Mouse (Mus musculus): ENCODE results near the gene Bcr.

The Bcr gene

DNA sequence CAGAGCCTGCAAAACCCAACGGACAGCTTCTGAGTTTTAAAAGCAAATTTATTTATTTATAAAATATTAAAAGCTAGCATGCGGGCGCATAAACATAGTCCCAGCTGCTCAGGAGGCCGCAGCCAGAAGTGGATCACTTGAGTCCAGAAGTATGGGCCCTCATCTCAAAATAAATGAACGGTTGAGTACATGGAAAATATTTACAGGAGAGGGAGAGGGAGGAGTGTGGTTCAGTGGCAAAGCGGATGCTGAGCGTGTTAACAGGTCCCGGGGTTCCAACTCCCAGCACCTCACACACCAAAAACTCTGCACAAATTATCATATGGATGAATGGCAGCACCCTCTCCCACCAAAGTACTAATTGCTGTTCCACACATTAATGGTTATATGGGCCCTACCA is 2.1 kb upstream of the Bcr start:
- no peak for DNase-seq (ENCODE audit: low spot score in 2 of 2)

DNA sequence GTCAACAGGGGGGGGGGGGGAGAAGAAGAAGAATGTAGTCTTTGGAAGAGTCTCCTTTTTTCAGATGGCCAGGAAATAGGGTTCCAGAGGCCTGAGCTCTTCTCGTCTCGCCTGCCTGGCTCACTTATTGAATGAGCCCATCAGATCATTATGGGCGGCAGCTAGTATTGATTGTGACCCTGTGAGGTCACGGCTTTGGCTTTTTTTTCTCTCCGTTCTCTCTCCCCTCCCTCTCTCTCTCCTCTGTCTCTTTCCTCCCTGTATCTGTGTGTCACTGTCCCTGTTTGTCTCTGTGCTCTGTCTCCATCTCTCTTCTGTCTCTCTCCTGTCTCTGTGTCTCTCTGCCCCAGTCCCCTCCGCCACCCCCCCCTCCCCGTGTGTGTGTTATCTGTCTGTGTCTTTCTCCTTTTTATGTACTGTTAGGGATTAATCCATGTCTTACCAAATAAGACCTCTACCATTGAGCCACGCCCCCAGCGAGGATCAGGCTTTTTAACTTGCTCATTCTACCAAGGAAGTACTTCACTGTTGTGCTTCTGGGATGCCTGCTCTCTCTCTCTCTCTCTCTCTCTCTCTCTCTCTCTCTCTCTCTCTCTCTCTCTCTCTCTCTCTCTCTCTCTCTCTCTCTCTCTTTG is 1.5 kb upstream of the Bcr start:
- DNase-seq (ENCODE audit: low spot score in 2 of 2): no peak

DNA sequence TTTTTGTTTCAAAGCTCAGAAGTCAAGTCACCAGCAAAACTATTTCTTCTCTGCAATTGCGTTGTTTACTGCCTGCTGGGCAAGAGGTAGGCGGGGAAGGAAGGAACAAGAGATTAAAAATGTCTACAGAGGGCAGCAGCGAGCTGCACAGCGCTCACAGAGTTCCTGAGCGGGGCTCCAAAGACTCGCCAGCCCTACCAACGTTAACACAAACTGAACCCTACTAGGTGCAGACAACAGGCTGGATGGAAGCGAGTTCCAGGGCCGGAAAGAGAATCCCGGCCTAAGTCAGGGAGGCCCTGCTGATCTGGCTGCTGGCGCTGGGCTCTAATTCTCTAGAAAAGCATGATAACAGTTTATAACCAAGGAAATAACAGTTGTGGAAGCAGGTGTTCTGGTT is 996 bp upstream of the Bcr start:
- DNase-seq (ENCODE audit: low spot score in 2 of 2): peak in 1 of 2 experiments; percentile 70

DNA sequence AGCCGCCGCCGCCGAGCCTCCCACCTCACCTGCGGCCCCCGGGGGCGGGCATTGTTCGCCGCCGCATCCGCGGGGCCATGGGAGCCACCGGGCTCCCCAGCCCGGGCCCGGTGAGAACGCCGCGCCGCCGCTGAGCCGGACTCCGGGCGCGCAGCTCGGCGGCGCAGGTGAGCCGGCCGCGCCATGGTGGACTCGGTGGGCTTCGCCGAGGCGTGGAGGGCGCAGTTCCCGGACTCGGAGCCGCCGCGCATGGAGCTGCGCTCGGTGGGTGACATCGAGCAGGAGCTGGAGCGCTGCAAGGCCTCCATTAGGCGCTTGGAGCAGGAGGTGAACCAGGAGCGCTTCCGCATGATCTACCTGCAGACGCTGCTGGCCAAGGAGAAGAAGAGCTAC is 447 bp downstream of the Bcr start:
- DNase-seq (ENCODE audit: low spot score in 2 of 2): peak in 1 of 2 experiments; percentile 28

DNA sequence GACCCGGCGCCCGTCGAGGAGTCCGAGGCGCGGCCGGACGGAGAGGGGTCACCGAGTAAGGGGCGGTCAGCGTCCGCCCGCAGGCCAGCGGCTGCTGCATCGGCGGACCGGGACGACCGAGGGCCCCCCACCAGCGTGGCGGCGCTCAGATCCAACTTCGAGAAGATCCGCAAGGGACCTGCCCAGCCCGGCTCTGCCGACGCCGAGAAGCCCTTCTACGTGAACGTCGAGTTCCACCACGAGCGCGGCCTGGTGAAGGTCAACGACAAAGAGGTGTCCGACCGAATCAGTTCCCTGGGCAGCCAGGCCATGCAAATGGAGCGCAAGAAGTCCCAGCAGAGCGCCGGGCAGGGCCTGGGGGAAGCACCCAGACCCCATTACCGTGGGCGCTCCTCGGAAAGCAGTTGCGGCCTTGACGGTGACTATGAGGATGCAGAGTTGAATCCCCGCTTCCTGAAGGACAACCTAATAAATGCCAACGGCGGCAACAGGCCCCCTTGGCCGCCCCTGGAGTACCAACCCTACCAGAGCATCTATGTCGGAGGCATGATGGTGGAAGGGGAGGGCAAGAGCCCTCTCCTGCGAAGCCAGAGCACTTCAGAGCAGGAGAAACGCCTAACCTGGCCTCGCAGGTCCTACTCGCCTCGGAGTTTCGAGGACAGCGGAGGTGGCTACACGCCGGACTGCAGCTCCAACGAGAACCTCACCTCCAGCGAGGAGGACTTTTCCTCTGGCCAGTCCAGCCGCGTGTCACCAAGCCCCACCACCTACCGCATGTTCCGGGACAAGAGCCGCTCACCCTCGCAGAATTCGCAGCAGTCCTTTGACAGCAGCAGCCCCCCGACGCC is 1.2 kb downstream of the Bcr start:
- DNase-seq (ENCODE audit: low spot score in 2 of 2): no peak

DNA sequence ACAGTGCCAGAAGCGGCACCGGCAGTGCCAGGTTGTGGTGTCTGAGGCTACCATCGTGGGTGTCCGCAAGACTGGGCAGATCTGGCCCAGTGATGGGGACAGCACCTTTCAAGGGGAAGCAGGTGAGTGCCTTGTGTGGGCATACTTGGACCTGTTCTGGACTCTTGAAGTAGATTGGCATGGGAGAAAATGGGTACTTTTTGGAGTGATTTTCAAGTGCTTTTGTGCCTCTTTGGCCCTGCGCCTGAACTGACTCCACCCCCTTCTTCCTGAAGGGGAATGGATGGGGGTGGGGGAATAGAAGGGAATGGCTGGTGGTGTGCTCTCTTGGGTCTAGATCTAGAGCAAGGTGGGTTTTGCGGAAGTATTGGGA is 1.8 kb downstream of the Bcr start:
- no peak for DNase-seq (ENCODE audit: low spot score in 2 of 2)

DNA sequence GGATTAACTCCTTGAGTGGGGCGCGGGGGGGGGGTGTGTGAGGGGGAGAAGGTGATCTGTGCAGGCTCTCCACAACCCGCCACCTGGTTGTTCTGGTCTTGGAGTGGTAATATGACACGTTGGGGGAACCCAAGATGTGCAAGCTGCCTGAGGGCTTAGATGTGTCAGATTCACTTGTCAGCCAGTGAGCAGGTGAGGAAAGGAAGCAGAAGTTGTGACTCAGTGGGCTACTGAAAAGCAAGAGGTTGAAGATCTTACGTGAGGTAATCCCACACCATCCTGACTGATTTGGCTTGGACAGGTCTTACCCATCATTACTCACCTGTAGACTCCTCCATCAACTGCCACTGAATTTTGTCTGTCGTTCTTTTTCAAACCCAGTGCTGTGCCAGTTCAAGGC is 2.2 kb downstream of the Bcr start:
- DNase-seq (ENCODE audit: low spot score in 2 of 2): no peak

DNA sequence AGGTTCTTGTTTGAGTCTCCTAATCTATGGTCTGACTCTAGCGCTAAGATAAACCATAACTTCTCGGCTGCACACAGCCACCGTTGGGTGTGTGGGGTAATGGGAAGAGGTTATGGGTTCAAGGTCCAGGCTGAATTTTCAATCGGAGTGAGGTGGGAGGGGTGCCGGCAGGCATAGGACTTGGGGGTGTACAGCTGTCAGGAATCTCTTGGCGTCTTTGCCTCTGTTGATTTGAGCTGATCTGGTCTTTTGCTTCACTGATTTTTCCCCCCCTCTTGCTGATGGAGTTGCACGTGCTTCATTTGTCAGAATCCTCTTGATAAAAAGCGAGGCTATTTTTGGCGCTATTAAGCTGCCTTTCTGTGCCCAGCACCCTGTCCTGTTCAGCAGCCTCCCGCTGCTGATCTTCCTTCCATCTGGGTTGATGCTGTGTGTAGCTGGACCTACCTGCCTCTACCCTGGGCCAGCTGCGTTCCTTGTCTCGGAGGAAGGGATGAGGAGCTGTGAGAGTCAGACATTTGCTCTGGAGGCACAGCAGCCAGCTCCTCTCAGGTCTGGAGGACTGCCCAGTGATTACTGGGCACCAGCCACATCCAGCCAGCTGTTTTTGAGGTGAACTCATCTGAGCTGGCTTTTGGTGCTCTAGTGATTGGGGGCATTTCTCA is 3.0 kb downstream of the Bcr start:
- no peak for DNase-seq (ENCODE audit: low spot score in 2 of 2)

DNA sequence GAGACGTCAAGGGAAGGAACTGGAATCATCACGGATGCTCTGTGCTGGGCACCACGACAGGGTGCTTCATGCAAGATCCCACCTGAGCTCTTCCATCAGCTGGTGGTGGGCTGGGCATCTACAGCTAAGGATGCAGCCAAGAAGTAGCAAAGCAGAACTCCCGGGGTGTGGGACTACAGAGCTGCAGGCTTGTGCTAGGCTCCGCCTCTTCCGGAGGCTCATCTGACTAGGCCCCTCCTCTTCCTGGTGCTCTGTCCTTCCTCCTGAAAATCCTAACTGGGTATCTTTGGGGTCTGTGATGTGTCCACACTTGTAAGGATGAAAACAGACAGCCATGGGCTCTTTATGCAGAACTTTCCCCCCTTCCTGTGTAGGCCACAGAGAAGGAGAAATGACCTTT is 5.3 kb downstream of the Bcr start:
- DNase-seq (ENCODE audit: low spot score in 2 of 2): no peak

DNA sequence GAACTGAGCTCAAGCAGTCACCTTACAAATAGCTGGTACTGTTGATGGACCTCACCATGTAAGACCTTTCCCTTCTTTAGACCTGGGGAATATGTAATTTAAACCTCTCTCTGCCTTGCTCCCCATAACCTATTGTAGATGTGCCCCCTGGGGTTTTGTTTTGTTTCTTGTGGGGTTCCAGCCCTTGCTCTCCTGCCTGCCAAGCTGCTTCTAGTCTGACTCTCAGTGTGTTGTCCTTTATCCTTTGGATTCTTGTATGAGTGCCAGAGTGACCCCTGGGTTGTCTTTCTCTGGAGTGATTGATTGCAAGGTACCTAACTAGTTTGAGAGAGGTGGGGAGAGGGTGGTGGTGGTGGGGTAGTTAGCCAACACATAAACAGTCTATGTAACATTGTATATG is 7.1 kb downstream of the Bcr start:
- no peak for DNase-seq (ENCODE audit: low spot score in 2 of 2)

DNA sequence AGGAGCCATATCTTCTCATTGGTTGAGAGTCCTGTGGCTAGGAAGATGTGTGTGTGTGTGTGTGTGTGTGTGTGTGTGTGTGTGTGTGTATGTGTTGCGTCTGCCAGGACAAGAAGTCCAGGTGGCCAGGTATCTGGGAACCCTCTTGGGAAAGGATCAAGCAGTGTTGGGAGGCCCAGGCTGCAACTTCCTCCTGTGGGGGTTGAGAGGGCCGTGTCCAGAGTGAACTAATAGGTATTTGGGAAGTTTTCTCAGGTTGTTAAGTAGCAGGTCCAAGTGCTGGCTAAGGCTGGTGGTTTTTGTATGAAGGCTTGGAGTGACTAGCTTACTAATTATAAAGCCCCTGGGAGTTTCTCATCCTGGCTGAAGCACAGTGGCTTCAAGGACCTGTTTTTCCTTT is 7.7 kb downstream of the Bcr start:
- DNase-seq (ENCODE audit: low spot score in 2 of 2): no peak

DNA sequence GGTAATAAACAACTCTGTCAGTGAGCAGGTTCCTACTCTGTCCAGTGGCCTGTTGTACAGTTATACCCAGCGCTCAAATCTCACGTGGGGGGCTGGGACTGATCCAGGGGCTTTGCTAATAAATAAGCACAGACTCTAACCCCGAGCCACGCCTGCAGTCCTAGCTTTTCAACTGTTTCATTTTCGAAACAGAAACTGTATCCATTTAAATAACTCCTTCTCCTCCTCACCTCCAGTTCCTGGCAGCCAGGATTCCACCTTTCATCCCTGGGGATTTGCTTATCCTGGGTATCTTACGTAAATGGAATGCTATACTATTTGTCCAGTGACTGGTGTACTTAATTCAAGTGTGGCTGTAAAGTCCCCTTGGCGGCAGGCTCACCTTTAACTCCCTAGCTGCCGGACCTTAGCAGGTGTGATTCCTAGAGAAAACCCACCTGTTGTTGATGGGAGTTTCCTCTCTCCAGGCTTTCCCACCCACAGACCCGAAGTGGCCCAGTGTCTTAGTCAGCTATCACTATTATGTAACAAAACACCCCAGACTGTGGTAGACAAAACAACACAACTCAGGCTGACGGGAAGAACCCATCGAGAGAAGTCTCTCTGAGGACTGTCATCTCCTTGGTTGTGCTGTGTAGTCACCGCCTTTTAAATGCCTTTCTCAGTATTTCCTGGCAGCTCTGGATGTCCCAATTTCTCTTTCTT is 8.4 kb downstream of the Bcr start:
- DNase-seq (ENCODE audit: low spot score in 2 of 2): no peak

DNA sequence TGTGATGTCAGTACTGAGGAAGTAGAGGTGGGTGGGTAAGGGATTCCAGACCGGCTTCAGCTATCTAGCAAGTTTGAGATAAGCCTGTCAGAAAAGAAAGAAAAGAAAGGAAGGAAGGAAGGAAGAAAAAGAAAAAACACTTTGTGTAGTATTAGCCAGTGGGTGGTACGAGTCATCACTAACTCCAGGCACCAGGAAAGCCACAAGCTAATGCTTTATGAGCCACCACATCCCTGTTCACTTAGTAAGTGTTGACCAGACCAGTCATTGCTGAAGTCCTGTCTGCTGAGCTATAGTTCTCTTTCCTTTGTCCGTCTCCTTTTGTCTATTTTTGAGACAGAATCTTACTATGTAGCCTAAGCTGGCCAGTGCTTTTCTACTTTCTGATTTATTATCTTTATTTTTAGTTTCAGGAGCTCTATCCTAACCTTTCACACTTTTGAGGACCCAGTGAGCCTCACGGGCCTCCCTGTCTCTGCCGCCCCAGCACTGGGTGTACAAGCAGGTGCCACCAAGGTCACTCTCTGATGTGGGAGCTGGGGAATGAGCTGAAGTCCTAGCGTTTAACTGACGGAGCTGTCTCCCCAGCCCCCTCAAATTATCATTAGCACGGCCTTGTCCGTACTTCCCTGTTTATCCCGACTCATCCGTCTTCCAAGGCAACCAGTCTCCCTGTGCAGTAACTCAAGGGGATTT is 10.0 kb downstream of the Bcr start:
- no peak for DNase-seq (ENCODE audit: low spot score in 2 of 2)

DNA sequence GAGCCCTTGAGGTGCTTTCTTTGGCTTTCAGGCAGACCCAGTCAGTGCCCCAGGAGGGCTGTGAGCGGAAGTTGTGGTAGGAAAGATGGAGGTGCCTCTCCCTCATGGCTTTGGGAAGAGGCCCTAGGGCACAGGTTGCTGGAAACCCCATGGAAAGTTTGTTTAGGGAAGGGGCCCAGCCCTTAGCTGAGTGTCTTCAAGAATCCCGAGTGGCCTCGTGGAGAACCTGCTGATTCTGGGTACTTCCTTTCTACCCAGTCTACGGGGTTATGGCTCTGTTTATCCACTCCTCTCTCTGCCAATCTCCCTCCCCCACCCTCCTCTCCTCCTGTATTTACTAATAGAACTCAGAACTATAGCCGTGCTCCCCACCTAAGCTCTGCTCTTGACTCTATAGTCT is 15.3 kb downstream of the Bcr start:
- DNase-seq (ENCODE audit: low spot score in 2 of 2): no peak

DNA sequence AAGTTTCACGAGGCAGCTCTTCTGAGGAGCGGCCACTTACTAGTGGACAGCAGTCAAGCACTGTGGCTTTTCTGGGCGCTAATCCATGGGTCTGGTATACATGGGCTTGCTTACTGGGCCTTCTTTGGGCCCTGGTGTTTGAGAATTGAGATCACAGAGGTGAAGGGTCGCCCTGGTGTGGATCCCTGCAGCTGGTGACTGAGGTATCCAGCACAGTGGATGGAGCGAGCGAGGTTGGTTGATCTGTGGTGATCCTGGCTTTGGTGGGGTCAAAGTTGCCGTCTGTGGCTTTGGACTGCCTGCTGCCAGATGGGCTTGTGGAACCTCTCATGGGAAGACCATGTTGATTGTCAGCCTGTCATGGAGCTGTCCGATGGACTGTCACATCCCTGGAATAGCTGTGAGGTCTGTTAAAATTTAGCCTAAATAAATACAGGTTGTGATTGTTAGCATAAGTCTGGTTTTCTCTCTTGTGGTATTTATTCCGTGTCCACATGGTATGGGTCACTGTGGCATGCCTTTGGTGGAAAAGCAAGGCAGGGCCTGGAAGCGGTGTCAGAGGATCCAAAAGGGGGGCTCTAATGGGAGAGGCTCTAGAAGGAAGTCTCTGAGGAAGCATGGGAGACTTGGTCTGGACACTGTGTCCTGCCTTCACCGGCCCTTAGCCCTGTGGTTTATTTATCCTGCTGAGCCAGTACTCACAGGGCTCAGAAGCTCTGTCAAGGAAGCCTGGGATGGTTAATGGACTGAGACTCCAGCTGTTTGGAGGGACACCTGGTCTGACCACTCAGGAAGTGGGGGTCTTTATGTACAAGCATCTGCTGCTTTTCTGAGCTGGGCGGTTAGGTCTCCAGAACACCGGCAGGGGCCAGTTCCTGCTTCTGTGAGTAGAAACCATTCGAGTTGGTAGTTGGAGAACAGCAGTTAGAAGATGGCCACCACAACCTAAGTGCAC is 18.1 kb downstream of the Bcr start:
- no peak for DNase-seq (ENCODE audit: low spot score in 2 of 2)

DNA sequence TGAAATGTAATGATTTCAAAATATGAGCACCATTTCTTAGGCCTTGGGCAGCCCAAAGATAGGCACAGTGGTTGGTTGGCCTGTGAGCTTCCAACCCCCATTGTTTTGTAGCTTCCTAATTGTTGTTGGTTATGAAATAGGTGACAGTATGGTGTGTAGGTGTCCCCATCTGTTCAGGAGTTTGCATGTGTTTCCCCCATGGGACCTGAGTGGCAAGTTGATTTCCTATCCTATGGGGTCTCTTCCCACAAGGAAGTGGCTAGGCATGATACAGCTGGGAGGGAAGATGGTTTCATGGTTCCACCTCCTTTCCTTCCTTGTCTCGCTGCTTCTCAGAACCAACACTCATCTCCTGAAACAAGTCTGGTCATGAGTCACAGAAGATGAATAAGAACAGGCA is 24.9 kb downstream of the Bcr start:
- no peak for DNase-seq (ENCODE audit: low spot score in 2 of 2)

DNA sequence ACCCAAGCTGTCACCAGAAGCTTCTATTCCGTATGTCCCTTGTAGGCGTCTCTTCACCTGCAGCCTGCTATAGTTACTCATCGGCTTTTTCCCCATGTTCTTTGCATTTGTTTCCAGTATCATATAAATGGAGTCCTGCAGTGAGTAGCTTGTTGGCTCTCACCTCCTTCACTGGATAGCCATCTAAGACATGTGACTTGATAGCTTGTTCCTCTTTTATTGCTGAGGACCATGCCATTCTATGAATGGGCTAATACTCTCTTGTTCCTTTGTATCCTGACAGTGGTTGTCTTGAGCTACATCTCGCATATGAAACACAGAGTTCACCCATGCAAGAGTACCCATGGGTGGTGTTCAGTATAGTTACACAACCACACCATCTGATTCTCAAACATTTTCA is 28.1 kb downstream of the Bcr start:
- no peak for DNase-seq (ENCODE audit: low spot score in 2 of 2)

DNA sequence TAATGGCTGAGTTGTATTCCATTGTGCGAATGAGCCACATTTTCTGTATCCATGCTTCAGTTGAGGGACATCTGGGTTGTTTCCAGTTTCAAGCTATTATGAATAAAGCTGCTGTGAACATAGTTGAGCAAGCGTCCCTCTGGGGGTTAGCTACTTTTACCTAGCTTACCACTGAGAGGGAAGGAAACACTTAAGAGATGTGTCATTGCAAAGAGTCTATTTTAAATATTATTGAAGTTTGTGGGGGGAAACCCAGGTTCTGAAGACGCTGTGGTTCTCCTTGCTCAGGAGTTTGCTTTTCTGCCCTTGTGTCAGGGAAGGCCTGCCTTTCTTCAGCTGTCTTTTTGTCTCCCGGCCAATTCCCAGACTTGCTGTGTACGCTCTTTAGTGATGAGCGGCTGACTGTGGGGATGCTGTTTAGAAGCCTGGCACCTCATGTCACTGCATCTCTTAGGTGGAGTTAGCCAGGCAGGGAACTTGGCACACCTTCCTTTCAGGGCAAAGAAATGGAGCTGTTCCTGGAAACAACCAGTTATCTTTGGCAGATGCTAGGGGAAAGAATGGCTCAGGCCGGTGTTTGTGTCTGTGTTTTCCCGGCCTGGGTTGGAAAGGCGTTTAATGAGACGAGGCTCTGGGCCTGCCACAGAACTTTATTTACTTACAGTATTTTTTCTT is 31.2 kb downstream of the Bcr start:
- no peak for DNase-seq (ENCODE audit: low spot score in 2 of 2)

DNA sequence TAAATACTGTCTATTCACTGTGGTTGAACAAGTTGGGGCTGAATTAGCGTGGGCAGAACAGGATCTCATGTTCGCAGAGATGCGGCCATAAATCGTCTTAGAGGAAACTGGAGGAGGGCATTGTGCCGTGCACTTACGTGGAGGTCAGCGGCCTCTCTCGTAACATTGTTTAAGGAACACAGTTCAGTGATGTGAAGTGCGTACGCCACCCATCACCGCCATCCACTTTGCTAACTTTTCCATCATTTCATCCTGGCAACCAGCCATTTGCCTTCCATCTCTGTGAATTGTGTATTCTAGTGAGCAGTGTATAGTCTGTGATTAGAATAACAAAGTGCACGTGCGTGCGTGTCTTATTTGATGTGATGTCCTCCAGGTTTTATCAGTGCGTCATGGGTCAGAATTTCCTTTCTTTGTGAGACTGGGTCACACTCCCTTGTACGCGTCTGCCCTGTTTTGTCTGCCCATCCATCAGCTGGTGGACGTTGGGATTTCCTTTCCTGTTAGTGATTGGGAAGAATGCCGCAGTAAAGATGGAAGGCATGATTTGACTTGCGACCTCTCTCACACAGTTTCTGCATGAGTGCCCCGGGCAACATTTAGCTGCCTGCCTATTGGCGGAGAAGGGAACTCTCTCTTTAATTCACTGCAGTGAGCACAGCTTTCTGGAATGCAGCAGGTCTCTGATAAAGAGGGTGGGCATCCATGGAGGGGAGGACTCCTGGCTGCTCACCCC is 33.0 kb downstream of the Bcr start:
- DNase-seq (ENCODE audit: low spot score in 2 of 2): no peak
